Mouse (Mus musculus) embryonic facial prominence, embryonic 12.5 days (tissue): Measurements from ENCODE around the gene Ddx25. TPM values are rescaled to one million over a fixed set of nuclear protein-coding genes. Genes with fewer than 3 reads are reported as not detected.

Experiments used
- ATAC-seq: fragments of 200-750 bp; cut with Nextera tagmentation; 2 replicates; pipeline ENCODE4 v1.8.0; 2017; ENCODE audit not compliant: insufficient number of reproducible peaks, insufficient read depth, low FRiP score, low TSS enrichment
- H3K27ac ChIP-seq: fragments of 300-500 bp; sonication (generic); 2 replicates; pipeline ENCODE4 v1.5.1; 2016; ENCODE audit warnings: mild to moderate bottlenecking
- H3K27me3 ChIP-seq: fragments of 300-500 bp; sonication (generic); 2 replicates; pipeline ENCODE4 v1.6.1; 2016; ENCODE audit warnings: mild to moderate bottlenecking, moderate library complexity
- H3K36me3 ChIP-seq: fragments of 300-500 bp; sonication (generic); 2 replicates; pipeline ENCODE4 v1.6.1; 2016; ENCODE audit warnings: mild to moderate bottlenecking
- H3K4me1 ChIP-seq: fragments of 300-500 bp; sonication (generic); 2 replicates; pipeline ENCODE4 v1.6.1; 2016
- H3K4me2 ChIP-seq: fragments of 300-500 bp; sonication (generic); replicated peaks from 2 replicates; pipeline ENCODE4 v1.6.1; 2016; ENCODE audit warnings: mild to moderate bottlenecking, moderate library complexity
- H3K4me3 ChIP-seq: fragments of 300-500 bp; sonication (generic); 2 replicates; pipeline ENCODE4 v1.5.1; 2016; ENCODE audit warnings: mild to moderate bottlenecking
- H3K9ac ChIP-seq: fragments of 300-500 bp; sonication (generic); 2 replicates; pipeline ENCODE4 v1.6.1; 2016; ENCODE audit warnings: mild to moderate bottlenecking, moderate library complexity
- H3K9me3 ChIP-seq: fragments of 300-500 bp; sonication (generic); 2 replicates; pipeline ENCODE4 v1.6.1; 2016; ENCODE audit warnings: mild to moderate bottlenecking, moderate library complexity
- WGBS: fragments of 180-500 bp; shearing (Covaris S2); methylation state at CpG from one replicate; pipeline ENCODE4 v1.1.7; 2016; 5-methylcytosine and 5-hydroxymethylcytosine counted together
- polyA plus RNA-seq: library from polyadenylated mRNA; unstranded; fragments of >200 nt; fragmentation: Nextera tagmentation; extraction: Ambion mirVana; gene quantifications from 2 replicates; pipeline ENCODE4 v1.2.1, GENCODE M21; 2016

The Ddx25 gene
- polyA plus RNA-seq, 1 experiment from 2014 or later, result 6.4 TPM

DNA sequence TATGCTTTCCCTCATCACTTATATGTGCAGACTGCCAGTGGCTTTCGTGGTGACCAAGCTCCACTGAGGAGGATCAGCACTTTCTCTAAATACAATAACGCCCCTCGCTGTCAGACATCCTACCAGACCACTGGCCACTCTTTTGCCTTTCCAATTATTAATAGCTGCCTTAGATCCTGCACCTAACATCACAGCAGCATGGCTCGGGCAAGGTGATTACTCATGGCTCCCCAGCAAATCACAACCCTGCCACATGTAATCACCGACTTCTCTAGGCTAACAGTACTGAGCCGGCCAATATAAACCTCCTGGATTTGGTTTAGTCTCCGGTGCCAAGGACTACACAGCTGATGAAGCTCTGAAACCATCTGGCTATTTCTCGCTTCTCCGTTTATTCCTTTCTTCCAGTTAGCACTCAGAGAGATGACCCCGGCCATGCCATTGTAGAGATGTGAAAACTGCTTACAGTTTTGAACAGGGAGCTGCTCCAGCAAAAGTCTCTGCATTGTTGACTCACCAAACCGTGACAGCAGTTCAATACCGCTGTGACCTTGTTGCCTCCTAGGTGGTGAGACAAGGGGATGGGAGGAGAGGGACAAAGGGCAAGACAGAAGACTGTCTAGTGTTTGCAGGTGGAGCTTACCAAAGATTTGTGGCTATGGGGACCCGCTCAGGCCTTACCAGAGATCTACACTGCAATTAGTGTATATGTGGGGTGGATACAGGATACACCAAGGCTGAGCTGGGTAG is 19.2 kb downstream of the Ddx25 start:
- Histone ChIP-seq H3K27ac (no peak overlapping the region), H3K4me1 (no peaks in the 10 kb centered on the region; the same call in none of the 2 replicates), H3K27me3 (no peaks in the 10 kb centered on the region), H3K36me3 (no peaks in the 10 kb centered on the region), H3K4me2 (no peak overlapping the region), H3K9ac (no peak overlapping the region), H3K9me3 (no peaks in the 10 kb centered on the region), H3K4me3 (no peak overlapping the region)
- WGBS, result 82% methylated on average over 13 of the region's 13 CpGs
- ATAC-seq, result no peak

DNA sequence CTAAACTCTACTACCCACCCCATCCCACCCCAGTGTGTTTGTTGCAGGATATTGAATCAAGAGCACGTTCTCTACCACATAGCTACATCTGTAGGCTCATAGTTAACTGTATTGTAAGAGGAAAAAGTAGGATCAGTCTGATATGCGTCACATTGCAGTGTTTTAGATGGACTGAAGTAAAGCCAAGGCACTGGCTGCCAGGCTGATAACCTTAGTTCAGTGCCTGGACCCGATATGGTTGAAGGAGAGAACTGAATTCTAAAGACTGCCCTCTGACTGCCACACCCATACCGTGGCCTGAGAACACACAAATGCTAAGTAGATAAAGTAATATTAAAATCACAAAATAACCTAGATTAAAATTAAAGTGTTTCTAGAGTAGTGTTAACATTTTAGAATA is 22.5 kb downstream of the Ddx25 start:
- no peak for ATAC-seq

DNA sequence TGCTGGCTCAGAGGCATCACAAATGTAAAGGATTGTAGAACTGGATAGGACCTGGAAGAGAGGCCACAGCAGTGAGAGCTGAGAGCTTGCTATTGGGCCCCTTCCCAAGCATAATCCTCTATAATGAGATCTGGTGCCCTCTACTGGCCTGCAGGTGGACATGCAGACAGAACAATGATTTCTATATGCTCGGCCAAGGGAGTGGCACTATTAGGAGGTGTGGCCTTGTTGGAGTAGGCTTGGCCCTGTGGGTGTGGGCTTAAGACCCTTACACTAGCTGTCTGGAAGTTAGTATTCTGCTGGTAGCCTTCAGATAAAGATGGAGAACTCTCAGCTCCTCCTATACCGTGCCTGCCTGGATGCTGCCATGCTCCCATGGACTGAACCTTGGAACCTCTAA is 23.2 kb downstream of the Ddx25 start:
- 12% methylated on average over 2 of the region's 2 CpGs for WGBS
- no peak overlapping the region for H3K27ac ChIP-seq
- H3K4me2 ChIP-seq, result no peak overlapping the region
- no peak overlapping the region for H3K9ac ChIP-seq
- H3K4me1 ChIP-seq, result peaks cover 8% of the 10 kb centered on the region
- H3K27me3 ChIP-seq, result no peaks in the 10 kb centered on the region
- no peaks in the 10 kb centered on the region for H3K36me3 ChIP-seq
- no peaks in the 10 kb centered on the region for H3K9me3 ChIP-seq
- ATAC-seq, result peak; percentile 80
- H3K4me3 ChIP-seq, result no peak overlapping the region

More for the DNA sequence above, 22.5 kb downstream of the Ddx25 start:
- H3K4me1 ChIP-seq, result peaks cover under 1% of the 10 kb centered on the region
- no peak overlapping the region for H3K9ac ChIP-seq
- no peaks in the 10 kb centered on the region for H3K27me3 ChIP-seq
- H3K4me2 ChIP-seq, result no peak overlapping the region
- WGBS, result 70% methylated on average over 4 of the region's 4 CpGs
- no peak overlapping the region for H3K4me3 ChIP-seq
- H3K9me3 ChIP-seq, result no peaks in the 10 kb centered on the region
- H3K36me3 ChIP-seq, result no peaks in the 10 kb centered on the region
- no peak overlapping the region for H3K27ac ChIP-seq

DNA sequence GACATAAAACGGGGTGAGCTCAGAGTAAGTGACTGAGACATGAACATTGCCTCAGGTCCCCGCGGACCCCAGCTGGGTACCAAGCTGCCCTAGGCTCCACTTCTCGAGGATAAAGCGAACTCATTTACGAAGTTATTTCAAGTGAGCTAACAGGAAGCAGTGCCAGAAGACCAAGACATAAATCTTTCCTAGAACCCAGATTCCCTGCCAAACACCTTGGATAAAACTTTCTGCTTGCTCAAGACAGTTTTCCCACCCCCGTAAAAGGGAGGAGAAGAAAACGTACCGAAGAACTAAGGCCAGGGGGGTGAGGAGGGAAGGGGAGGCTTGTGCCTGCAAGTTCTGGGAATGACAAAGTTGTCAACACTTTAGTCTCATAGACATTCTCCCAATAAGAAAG is 25.1 kb downstream of the Ddx25 start:
- H3K36me3 ChIP-seq, result no peaks in the 10 kb centered on the region
- H3K4me2 ChIP-seq, result no peak overlapping the region
- H3K9ac ChIP-seq, result no peak overlapping the region
- 75% methylated on average over 9 of the region's 9 CpGs for WGBS
- no peak for ATAC-seq
- no peaks in the 10 kb centered on the region for H3K9me3 ChIP-seq
- no peaks in the 10 kb centered on the region for H3K27me3 ChIP-seq
- peaks cover 20% of the 10 kb centered on the region for H3K4me1 ChIP-seq
- H3K27ac ChIP-seq, result no peak overlapping the region
- no peak overlapping the region for H3K4me3 ChIP-seq

DNA sequence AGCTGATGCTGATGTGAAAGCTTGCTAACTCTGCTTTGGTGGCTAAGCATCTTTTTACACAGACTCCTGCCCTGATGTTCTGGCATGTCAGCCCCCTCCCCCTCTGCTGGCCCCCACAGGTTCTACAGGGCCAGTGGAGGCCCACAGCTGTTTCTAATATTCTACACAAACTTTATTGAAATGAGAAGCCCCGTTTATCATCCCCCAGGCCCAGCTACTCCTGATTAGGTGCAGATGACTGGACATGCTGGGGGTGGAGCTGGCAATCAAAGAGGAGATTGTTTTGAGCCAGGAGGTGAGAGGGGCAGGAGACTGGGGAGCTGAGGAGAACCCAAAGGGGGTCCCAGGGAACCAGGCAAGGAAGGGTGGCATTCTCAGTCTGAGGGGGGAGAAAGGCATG is 28.5 kb downstream of the Ddx25 start:
- 0 out of 2 replicates have a peak overlapping the region, but pooled peaks have one; percentile 24 for H3K4me2 ChIP-seq

DNA sequence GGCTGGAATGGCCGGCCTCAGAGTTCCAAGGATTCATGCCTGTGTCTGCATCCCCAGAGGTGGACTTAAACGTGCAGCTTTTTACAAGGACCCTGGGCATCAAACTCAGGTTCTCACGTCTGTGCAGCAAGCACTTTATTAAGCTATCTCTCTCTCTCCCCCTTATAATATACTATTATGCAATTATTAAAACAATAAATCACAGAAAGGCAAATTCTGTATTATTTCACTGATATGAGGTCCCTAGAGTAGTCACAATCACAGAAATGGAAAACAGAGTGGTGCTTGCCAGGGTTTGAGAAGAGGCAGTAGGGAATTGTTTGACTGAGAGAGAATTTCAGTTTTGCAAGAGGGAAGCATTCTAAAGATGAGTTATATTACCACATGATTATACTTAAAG is 29.2 kb downstream of the Ddx25 start:
- Histone ChIP-seq H3K4me1 (peaks cover 27% of the 10 kb centered on the region), H3K9ac (no peak overlapping the region), H3K27me3 (no peaks in the 10 kb centered on the region), H3K27ac (peak overlapping the region; percentile 71), H3K36me3 (no peaks in the 10 kb centered on the region), H3K4me3 (no peak overlapping the region), H3K4me2 (no peak overlapping the region), H3K9me3 (no peaks in the 10 kb centered on the region)
- 27% methylated on average over 3 of the region's 3 CpGs for WGBS
- ATAC-seq, result no peak

More for the DNA sequence above, 28.5 kb downstream of the Ddx25 start:
- no peaks in the 10 kb centered on the region for H3K27me3 ChIP-seq
- no peaks in the 10 kb centered on the region for H3K36me3 ChIP-seq
- H3K9me3 ChIP-seq, result no peaks in the 10 kb centered on the region
- peak overlapping the region; percentile 78 for H3K27ac ChIP-seq
- no peak overlapping the region for H3K4me3 ChIP-seq
- peak; percentile 73; the same call in 1 of the 2 replicates for ATAC-seq
- 8% methylated on average over 1 of the region's 1 CpGs for WGBS
- peaks cover 24% of the 10 kb centered on the region for H3K4me1 ChIP-seq
- no peak overlapping the region for H3K9ac ChIP-seq

DNA sequence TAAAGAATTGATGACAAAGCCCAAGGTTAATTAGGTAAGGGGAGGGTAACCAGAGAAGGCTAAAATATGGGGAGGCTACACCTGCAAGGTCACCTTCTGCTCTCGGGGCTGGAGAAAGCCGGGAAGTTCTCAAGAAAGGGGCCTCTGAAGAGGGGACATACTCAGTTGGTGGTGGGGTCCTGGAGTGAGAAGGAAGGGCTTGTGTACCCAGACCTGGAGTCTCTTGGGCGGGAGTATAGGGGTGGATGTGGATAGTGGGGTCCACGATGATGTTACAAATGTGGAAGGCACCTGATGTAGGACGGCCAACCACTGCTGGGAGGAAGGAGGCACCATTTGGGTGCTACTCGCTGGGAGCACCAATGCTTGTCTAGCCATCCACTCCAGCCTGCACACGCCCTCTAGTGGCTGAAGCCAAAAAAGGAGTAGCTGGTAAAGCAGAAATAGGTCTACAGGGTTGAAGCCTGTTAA is 34.4 kb downstream of the Ddx25 start:
- no peak overlapping the region for H3K9ac ChIP-seq
- no peaks in the 10 kb centered on the region for H3K9me3 ChIP-seq
- H3K36me3 ChIP-seq, result no peaks in the 10 kb centered on the region
- 20% methylated on average over 7 of the region's 7 CpGs for WGBS
- H3K4me2 ChIP-seq, result no peak overlapping the region
- H3K27ac ChIP-seq, result peak overlapping the region; percentile 30
- H3K4me3 ChIP-seq, result no peak overlapping the region
- peak; percentile 73 for ATAC-seq
- peaks cover 26% of the 10 kb centered on the region for H3K4me1 ChIP-seq
- H3K27me3 ChIP-seq, result no peaks in the 10 kb centered on the region

DNA sequence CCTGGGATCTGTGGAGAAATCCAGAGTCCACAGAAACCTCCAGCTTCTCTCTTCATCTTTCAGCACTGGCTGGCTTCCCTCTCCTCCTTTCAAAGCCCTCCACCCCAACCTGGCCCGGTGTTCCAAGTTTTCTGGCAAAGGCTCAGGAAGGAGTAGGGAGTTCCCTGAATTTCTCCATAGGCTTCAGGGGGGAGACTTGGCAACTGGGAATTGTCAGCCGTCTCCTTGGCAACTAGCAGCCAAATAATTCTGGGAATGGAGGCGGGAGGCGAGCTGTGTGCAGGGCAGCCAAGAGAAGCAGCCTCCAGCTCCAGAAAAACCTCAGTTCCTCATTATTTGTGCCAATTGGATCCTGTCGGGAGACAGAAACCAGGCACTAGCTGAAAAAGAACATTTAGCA is 34.8 kb downstream of the Ddx25 start:
- no peaks in the 10 kb centered on the region for H3K9me3 ChIP-seq
- H3K27me3 ChIP-seq, result no peaks in the 10 kb centered on the region
- H3K4me3 ChIP-seq, result no peak overlapping the region
- ATAC-seq, result peak; percentile 67
- 34% methylated on average over 5 of the region's 5 CpGs for WGBS
- H3K27ac ChIP-seq, result peak overlapping the region; percentile 30
- no peak overlapping the region for H3K4me2 ChIP-seq
- H3K36me3 ChIP-seq, result no peaks in the 10 kb centered on the region
- H3K4me1 ChIP-seq, result peaks cover 23% of the 10 kb centered on the region
- no peak overlapping the region for H3K9ac ChIP-seq

DNA sequence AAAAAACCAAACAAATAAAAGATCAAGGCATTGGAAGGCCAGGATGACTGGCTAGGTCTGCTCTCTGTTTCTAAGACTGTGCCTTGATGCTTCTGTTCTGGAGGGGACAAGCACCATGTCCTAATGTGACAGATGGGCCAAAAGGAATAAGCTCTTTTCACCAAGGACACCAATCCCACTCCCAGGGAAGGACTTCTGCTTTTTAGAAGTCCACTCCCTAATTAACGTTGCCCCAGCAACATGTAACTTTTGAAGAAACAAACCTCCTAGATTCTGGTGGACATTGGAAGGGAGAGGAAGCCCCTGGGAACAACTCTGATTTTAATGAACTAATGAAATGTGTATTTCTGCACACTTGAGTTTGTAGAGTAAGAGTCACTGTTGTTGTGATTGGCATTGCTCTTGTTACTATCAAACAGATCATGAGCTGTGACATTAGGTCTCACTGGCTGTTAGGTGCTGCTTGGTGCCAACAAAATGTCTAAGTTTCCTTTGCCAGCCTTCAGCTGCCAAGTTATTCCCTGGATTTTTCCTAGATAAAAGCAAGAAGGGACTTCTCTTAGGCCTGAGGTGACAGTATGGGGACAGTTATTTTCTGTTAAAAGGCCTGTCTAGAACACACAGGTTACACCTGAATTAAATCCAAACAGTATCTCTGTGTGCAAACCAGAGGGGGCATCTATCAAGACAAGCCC is 35.4 kb downstream of the Ddx25 start:
- H3K4me3 ChIP-seq, result no peak overlapping the region
- no peaks in the 10 kb centered on the region for H3K27me3 ChIP-seq
- no peaks in the 10 kb centered on the region for H3K9me3 ChIP-seq
- H3K4me1 ChIP-seq, result peaks cover 21% of the 10 kb centered on the region
- H3K4me2 ChIP-seq, result no peak overlapping the region
- peak overlapping the region; percentile 30 for H3K27ac ChIP-seq
- no peak overlapping the region for H3K9ac ChIP-seq
- ATAC-seq, result no peak
- H3K36me3 ChIP-seq, result no peaks in the 10 kb centered on the region
- WGBS, result 75% methylated on average over 1 of the region's 1 CpGs

DNA sequence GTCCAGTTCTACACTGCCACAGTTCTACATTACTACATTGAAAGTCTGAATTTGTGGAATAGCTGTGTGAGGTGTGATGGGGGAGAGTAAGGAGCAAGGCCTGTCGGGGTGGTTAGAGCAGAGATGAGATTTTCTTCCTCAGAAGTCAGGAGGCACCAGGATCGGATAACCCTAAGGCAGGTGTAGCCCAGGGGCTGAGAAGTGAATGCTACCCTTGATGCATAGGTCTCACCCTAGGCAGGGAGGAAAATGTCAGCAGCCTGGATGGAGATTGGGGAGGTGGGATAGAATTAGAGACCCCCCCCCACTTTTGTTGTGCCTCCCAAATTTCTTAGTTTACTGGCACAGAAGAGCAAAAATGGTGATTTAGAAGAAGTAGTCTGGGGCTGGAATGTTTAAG is 36.1 kb downstream of the Ddx25 start:
- ATAC-seq, result no peak
- Histone ChIP-seq H3K27ac (no peak overlapping the region), H3K4me2 (no peak overlapping the region), H3K36me3 (no peaks in the 10 kb centered on the region), H3K27me3 (no peaks in the 10 kb centered on the region), H3K9ac (no peak overlapping the region), H3K4me1 (peaks cover 19% of the 10 kb centered on the region), H3K4me3 (no peak overlapping the region), H3K9me3 (no peaks in the 10 kb centered on the region)
- WGBS, result 51% methylated on average over 2 of the region's 2 CpGs

DNA sequence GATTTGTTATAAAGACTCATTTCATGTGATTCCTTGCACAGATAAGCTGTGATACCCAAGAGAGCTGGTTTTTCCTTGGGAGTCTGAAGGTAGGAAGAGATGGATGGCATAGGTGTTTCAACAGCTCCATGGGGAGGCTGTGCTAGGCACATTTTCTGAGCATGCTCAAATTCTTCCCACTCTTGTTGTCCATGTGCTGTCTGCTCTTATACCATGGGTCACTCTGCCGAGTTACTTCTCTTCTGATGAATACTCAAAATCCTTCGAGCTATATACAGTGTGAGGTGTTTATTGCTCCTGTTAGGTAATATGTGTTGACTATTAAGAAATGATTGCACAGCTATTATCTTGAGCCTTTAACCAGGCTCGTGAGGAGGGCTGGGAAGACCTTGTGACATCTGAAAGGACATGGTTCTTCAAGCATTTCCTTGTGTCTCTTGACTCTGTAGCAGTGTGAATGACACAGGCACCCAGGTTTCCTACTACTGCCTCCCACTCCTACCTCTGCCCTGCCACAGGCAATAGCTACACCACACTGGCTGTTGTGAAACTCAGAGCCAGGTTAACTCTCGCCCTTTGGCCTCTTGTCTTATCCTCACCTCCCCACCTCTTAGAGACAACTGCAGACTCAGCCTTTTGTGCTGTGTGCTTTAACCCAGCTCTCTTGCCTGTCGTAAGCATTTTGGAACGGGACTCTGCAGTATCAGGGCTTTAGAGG is 37.5 kb downstream of the Ddx25 start:
- Histone ChIP-seq H3K4me3 (no peak overlapping the region), H3K27ac (no peak overlapping the region), H3K4me1 (peaks cover 19% of the 10 kb centered on the region), H3K27me3 (no peaks in the 10 kb centered on the region), H3K4me2 (no peak overlapping the region), H3K9me3 (no peaks in the 10 kb centered on the region), H3K36me3 (no peaks in the 10 kb centered on the region), H3K9ac (no peak overlapping the region)
- ATAC-seq, result no peak
- WGBS, result 77% methylated on average over 6 of the region's 6 CpGs
